Mouse (Mus musculus) thymus, postnatal 25 days (tissue): ENCODE data around the gene Cacna1d.

Experiments
- DNase-seq: peaks from one replicate; pipeline ENCODE4 v3.0.0; 2022

Gene Cacna1d

GRCm38 (mm10) chr14:30326226-30326625 is 165.0 kb downstream of the Cacna1d start:
- DNase-seq = no peak

GRCm38 (mm10) chr14:30324994-30325393 is 166.3 kb downstream of the Cacna1d start:
- DNase-seq = no peak

GRCm38 (mm10) chr14:30318715-30319437 is 172.4 kb downstream of the Cacna1d start:
- no peak for DNase-seq

- DNase-seq = no peak
Observed at GRCm38 (mm10) chr14:30318293-30318692, 173.0 kb downstream of the Cacna1d start.

- no peak for DNase-seq
Observed at GRCm38 (mm10) chr14:30317616-30318015, 173.6 kb downstream of the Cacna1d start.

GRCm38 (mm10) chr14:30311206-30311889 is 179.9 kb downstream of the Cacna1d start:
- DNase-seq = no peak

- no peak for DNase-seq
Observed at GRCm38 (mm10) chr14:30310236-30310635, 181.0 kb downstream of the Cacna1d start.

- DNase-seq = no peak
Observed at GRCm38 (mm10) chr14:30306221-30306620, 185.0 kb downstream of the Cacna1d start.

GRCm38 (mm10) chr14:30299946-30300345 is 191.3 kb downstream of the Cacna1d start:
- DNase-seq = no peak

- DNase-seq = no peak
Observed at GRCm38 (mm10) chr14:30297492-30297891, 193.8 kb downstream of the Cacna1d start.

GRCm38 (mm10) chr14:30292135-30292463 is 199.2 kb downstream of the Cacna1d start:
- no peak for DNase-seq

GRCm38 (mm10) chr14:30291389-30292134 is 199.7 kb downstream of the Cacna1d start:
- peak; percentile 71 for DNase-seq

GRCm38 (mm10) chr14:30284446-30284845 is 206.8 kb downstream of the Cacna1d start:
- DNase-seq = no peak

- DNase-seq = no peak
Observed at GRCm38 (mm10) chr14:30284022-30284421, 207.2 kb downstream of the Cacna1d start.

GRCm38 (mm10) chr14:30275572-30275971 is 215.7 kb downstream of the Cacna1d start:
- DNase-seq = no peak

- peak; percentile 69 for DNase-seq
Observed at GRCm38 (mm10) chr14:30272976-30273375, 218.3 kb downstream of the Cacna1d start.

- no peak for DNase-seq
Observed at GRCm38 (mm10) chr14:30272523-30272922, 218.7 kb downstream of the Cacna1d start.

GRCm38 (mm10) chr14:30271856-30272255 is 219.4 kb downstream of the Cacna1d start:
- DNase-seq = no peak

GRCm38 (mm10) chr14:30270350-30270749 is 220.9 kb downstream of the Cacna1d start:
- DNase-seq = no peak

- peak; percentile 54 for DNase-seq
Observed at GRCm38 (mm10) chr14:30265728-30266127, 225.5 kb downstream of the Cacna1d start.

GRCm38 (mm10) chr14:30261561-30262251 is 229.5 kb downstream of the Cacna1d start:
- no peak for DNase-seq

GRCm38 (mm10) chr14:30257626-30258025 is 233.6 kb downstream of the Cacna1d start:
- DNase-seq = peak; percentile 51

GRCm38 (mm10) chr14:30256486-30256885 is 234.8 kb downstream of the Cacna1d start:
- no peak for DNase-seq
